Mouse (Mus musculus) brain, embryonic 14.5 days (tissue): ENCODE measurements around the gene Pcx. TPM values are rescaled to one million over a fixed set of nuclear protein-coding genes. Genes with fewer than 3 reads are reported as not detected.

Experiments used
- DNase-seq: peaks from one replicate; pipeline ENCODE4 v3.0.0-alpha.2; 2011; ENCODE audit warnings: low read depth
- CTCF ChIP-seq: fragments of 200-500 bp; IDR thresholded peaks from 2 replicates; pipeline ENCODE4 v1.5.1; 2012; ENCODE audit warnings: inconsistent platforms, mild to moderate bottlenecking, moderate library complexity, borderline replicate concordance; ENCODE audit not compliant: insufficient read depth, insufficient read length; ENCODE audit errors: extremely low read depth
- POLR2A ChIP-seq: fragments of 200-500 bp; IDR thresholded peaks from 2 replicates; pipeline ENCODE4 v1.6.1; 2012; ENCODE audit warnings: mild to moderate bottlenecking, inconsistent platforms, borderline replicate concordance; ENCODE audit not compliant: poor library complexity, insufficient read depth, insufficient read length, severe bottlenecking; ENCODE audit errors: extremely low read depth
- polyA plus RNA-seq: library from polyadenylated mRNA; depleted of rRNA; stranded (reverse); fragments of >200 nt; gene quantifications from 2 replicates; pipeline ENCODE4 v1.2.3, GENCODE M21; 2012; rRNA removed

The Pcx gene
- polyA plus RNA-seq: 12.4 and 19.4 TPM in 2 replicates

DNA sequence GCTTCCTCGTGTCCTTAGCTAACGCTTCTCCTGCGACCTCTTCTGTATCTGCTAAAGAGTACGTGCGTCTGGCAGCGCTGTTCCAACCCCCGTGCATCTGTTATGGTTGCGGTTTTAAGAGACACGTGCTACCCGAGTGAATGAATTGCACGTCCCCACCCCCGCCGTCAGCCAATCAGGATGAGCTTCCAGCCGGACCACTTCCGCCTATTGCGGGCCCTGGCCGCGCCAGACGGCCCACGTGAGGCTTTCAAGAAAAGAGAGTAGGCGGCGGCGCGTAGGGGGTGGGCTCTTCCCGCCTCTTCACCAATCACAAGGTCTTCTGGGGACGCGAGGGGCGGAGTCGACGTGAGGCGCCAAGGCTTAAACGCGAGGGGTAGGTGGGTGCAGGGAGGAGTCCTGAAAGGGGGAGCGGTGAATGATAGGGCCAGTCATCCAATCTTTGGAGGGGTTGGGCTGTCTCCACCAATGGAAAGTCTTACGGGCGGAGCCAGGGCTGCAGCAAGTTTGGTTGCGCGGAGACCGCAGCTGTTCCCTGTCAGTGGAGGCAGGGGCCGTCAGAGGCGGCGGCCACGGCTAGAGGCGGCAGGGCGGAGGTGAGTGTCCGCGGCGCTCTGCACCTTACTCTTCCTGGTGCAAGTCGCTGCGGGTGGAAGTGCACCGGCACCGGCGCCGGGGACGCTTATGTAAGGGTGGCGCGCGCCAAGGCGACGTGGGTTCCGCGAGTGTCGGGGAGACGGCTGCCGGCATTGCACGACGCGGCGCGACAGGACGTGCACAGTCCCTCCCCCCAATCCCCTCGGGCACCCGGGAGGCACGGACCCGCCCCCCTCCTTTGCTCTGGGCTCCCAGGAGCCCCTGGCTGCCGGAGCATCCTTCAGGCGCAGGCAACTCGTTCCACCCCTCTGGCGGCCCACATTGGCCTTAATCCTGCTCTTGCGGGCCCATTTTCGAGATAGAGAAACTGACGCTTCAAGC lies at the start of gene Pcx:
Gene Pcx, plus strand, starts transcription at position 487 of the 978 bp plus-strand sequence.
- DNase-seq: peak; percentile 100

DNA sequence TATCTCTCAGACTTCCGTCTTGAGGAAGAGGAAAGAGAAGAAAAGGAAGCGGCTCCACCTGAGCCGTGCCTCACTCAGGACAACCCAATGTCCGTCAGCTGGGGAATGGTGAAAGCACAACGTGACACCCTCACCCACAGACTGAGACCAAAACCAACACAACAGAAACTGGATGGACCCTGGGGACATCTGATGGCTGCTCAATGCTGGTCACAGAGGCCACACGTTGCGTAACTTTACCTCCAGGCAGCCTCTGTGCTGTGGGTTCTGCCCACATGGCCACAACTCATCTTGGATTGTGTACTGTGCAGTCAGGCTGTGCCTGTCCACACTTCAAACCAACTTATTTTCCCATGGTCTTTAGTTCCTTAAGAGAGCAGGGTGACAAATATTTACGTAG lies 48.3 kb upstream of the Pcx start:
- TF ChIP-seq POLR2A: no peak
- no peak for TF ChIP-seq CTCF
- no peak for DNase-seq

More for the DNA sequence above, at the start of gene Pcx:
- TF ChIP-seq CTCF (no peak), POLR2A (peak; percentile 64; the same call in 1 of the 2 replicates)

DNA sequence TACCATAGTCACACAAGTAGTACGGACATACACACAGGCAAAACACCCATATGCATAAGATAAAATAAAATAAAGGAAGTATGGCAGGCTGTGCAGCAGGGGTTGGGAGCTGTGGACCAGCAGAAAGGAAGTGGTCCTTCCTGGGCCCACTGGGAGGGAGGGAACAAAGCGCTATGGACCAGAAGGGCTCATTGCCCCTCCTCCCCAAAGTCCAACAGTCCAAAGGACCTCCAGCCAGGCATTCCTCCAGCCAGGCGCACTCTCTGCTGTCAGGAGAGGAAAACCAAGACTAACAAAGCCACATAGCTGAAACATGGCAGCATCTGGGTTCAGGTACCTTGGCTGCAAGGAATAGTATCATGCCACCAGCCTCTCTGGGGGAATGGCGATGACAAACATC lies 45.6 kb upstream of the Pcx start:
- no peak for DNase-seq
- TF ChIP-seq POLR2A (no peak), CTCF (no peak)

DNA sequence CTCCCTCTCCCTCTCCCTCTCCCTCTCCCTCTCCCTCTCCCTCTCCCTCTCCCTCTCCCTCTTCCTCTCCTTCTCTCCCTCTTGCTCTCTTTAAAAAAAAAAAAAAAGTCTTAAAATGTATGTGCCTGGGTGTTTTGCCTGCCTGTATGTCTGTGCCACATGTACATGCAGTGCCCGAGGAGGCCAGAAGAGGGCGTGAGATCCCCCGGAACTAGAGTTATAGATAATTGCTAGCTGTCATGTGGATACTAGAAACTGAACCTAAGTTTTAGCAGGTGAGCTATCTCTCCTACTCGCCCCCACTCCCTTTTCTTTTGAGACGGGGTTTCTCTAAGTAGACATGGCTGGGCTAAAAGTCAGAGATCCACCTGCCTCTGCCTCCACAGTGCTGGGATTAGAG lies 41.9 kb upstream of the Pcx start:
- TF ChIP-seq CTCF: peak; percentile 36; the same call in 1 of the 2 replicates
- no peak for TF ChIP-seq POLR2A
- no peak for DNase-seq

DNA sequence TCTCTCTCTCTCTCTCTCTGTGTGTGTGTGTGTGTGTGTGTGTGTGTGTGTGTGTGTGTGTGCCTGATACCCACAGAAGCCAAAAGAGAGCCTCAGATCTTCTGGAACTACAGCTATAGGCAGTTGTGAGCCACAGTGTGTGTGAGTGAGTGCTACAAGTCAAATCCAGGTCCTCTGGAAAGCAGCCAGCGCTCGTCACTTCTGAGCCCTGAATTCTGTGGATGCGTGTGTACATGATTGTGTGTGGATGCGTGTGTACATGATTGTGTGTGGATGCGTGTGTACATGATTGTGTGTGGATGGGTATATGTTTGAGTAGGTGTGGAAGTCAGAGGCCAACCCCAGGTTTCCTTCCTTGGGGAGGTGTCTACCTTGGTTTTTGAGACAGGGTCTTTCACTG lies 36.7 kb upstream of the Pcx start:
- DNase-seq: no peak
- TF ChIP-seq POLR2A: no peak
- no peak for TF ChIP-seq CTCF

DNA sequence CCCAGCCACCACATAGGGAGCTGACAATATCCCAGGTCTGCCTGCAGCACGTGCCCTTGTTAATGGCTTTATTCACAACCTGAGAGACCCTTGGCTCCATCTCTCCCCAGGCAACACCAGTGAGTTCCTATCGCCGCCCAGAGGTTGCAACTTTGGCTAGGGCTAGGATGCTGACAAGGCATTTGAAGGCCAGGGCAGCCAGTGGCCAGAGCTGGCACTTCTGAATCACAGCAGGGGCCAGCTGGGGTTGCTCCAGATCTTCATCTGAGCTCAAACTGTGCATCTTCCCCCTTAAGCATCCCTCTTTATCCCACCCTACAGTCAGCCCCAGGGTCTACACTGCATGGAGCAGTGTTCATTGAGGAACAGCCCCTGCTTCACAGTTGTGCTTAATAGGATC lies 35.5 kb upstream of the Pcx start:
- no peak for DNase-seq
- no peak for TF ChIP-seq POLR2A
- TF ChIP-seq CTCF: no peak

DNA sequence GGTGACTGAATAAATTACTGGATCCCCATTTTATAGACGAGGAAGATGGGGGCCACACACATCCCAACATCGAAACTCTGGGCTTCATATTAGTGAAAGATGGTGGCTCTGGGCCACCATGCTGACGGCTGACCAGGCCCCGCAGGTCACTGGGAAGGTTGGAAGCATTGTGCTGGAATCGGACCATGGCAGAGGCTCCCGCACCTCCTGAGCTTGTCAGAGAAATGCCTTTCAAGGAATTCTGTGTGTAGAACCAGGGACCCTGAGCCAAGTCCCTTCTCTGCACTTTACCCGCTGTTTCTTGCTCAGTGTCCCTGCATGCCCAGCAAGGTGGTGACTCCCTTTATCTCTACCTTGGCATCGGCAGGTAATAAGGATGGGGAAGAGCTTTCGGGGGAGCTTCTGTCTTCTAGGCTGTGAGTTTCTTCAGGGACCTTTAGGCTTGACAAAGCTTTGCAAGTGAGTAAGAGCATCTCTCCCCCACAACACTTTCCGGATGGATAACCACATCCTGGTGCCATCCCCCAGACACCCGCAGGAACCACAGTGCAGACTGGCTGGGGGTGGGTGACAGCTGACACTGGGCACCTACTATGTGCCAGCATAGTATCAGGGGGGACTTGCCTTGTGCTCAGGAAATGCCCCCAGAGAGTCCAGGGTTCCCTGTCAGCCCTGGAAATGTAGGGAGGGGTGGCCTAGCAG lies 34.9 kb upstream of the Pcx start:
- no peak for TF ChIP-seq POLR2A
- TF ChIP-seq CTCF: no peak
- no peak for DNase-seq

DNA sequence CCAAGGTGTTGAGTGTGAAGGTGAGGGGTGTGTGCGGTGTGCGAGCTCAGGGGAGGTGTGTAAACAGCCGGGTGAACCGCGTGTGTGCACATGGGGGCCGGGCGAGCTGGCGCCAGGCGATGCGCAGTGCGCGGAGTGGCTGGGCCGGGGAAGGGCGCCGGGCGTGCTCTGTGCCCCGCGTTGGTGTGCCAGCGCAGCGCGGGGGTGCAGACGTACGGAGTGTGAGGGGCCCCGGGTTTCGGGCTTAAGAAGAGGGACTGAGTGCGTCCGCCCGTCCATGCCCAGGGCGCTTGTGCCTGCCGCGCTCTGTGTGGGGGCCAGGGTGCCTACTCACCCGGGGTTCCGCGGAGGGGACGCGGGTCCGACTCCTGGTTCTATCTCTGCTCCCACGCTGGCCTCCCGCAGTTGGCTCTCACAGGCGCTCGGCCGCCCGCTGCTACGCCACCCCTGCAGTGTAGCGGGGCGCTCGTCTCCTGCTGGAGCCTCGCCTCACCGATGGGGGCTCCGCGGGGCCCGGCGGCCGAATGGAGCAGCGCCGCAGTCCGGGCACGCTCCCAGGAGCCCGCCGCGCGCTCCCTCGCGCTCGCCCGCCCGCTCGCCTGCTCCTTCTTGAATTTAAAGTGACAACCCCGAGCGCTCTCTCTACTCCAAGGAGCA lies 33.5 kb upstream of the Pcx start:
- TF ChIP-seq POLR2A (no peak), CTCF (0 out of 2 replicates have a peak, but pooled peaks have one; percentile 4)
- peak; percentile 61 for DNase-seq

DNA sequence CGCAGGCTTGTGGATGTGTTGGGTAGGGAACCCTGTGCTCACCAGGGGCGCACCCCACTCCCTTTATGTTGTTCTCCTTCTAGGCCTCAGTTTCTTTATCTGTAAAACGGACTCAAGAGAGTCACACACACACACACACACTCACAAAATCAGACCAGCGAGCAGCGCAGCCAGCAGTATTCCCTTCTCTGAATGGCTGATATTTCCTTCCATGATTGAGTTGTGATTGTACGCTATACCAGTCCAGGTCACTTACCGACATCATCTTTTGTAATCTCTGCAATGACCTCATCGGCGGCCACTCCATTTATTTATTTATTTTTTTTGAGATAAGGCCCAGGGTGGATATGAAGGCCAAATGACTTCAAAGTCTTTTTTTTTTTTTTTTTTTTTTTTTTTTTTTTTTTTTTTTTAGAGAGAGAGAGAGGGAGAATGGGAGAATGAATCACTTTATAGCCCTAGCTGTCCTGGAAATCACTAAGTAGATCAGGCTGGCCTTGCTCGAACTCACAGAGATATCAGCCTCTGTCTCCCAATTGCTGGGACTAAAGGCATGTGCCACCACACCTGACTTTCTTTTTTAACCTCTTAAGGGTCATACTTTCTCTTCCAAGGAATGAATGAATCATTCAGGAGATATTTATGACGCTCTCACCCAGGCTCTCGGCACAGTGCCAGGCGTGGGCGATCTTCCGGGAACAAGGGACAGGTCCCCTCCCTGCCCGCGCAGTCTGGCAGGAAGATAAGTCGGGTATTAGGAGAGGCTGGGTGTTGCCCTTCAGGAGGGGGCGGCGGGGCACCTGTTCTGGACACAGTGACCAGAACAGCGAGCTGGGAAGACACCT lies 32.7 kb upstream of the Pcx start, which contains the start of gene Syt12:
Gene Syt12, minus strand, starts transcription at position 103 of the 845 bp plus-strand sequence.
- peak; percentile 14 for DNase-seq
- TF ChIP-seq CTCF (no peak), POLR2A (no peak)

DNA sequence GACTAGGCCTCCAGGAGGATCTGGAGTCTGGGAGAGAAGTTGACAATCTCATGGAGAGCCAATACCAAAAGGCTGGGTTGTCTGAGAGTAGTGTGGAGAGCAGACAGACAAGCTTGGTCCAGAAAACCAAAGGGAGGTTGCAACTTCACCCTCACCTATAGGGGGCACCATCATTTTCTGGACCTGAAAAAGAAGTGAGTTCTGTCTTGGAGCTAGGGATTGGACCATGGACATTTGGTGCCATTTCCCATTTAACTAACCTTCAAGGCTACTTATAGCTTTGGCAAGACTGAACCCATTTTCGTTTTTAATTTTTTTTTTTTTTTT lies 32.1 kb upstream of the Pcx start:
- peak; percentile 26; the same call in 1 of the 2 replicates for TF ChIP-seq CTCF
- no peak for TF ChIP-seq POLR2A
- DNase-seq: no peak

DNA sequence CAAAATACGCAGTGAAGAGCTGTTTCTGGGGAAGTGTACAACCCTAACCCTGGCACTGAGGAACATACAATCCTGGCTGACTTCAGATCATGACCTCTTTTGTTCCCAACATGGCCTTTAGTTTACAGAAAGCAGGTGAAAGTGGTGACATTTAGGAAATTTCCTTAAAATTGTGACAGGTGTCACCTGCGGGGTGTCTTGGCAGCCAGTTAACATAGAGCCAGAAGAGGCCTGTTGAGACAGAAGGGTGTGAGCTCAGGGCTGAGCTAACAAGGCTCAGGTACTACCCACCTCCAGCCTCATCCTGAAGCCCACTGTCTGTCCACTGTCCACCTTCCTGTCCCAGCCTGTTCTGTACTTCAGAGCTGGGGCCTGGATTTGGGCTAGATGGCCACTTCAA lies 30.2 kb upstream of the Pcx start:
- no peak for TF ChIP-seq POLR2A
- TF ChIP-seq CTCF: no peak
- DNase-seq: no peak

DNA sequence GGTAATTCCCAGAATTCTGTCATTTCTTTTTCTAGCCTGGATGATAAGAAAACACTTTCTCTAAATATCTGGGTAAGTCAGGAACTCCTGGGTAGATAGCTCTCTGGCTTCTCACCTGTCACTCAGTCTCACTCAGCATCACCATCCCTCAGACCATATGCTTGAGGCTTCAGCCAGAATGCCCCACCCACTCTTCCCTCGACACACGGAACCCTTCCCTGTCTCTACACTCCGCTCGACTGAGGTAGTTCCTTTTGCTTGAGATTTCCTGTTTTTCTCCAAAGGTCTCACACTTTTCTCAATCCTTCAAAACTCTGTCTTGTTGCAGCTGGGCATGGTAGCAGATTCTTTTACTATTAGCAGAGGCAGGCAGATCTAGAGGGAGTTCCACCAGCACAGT lies 28.9 kb upstream of the Pcx start:
- no peak for DNase-seq
- no peak for TF ChIP-seq POLR2A
- no peak for TF ChIP-seq CTCF
